Mouse (Mus musculus) cerebellum, adult 2 months (tissue): Measurements from ENCODE around the gene Abcf1.

Experiments used
- CTCF ChIP-seq: fragments of 200-500 bp; IDR thresholded peaks from 2 replicates; pipeline ENCODE4 v1.5.1; 2011; ENCODE audit warnings: low read depth, mild to moderate bottlenecking, control low read depth, low read length, moderate library complexity, borderline replicate concordance; ENCODE audit not compliant: insufficient read depth
- POLR2A ChIP-seq: fragments of 200-500 bp; IDR thresholded peaks from 2 replicates; pipeline ENCODE4 v1.6.1; 2011; ENCODE audit warnings: low read length, control low read depth, borderline replicate concordance; ENCODE audit not compliant: insufficient read depth

DNA sequence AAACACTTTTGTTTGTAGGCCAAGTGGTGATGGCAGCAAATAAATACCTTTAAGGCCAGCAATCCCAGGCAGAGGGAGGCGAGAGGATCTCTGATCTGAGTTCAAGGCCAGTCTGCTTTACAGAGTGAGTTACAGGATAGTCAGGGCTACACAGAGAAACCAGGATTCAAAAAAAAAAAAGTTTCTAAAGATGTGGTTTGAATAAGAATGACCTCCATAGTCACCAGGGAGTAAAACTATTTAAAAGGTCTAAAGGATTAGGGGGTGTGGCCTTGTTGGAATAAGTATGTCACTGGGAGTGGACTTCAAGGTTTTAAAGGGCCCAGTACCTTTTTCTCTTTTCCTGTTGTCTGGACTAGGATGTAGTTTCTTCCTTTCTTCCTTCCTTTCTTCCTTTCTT lies 29.6 kb downstream of the Abcf1 start:
- TF ChIP-seq POLR2A (no peak), CTCF (no peak)
